Mouse (Mus musculus) adrenal gland, postnatal 4 days (tissue): ENCODE data around the gene Otud7b. TPM values are rescaled to one million over a fixed set of nuclear protein-coding genes. Genes with fewer than 3 reads are reported as not detected.
"Not testable (repeated sequence)": the region's sequence is repeated elsewhere in the genome, so short reads cannot be mapped to it uniquely, and the experiment has no call there.

Experiments used
- DNase-seq, 2 experiments: peaks; one replicate each; pipeline ENCODE4 v3.0.0; 2021 to 2022; ENCODE audit warnings: low spot score in 2 of 2, mixed read lengths in 2 of 2
- total RNA-seq, 2 experiments: library from RNA; stranded (reverse); gene quantifications; 2 replicates each; pipeline ENCODE4 v1.2.3; 2021

Gene Otud7b
- total RNA-seq, 2 experiments from 2014 or later = 35.4 to 43.6 TPM

DNA sequence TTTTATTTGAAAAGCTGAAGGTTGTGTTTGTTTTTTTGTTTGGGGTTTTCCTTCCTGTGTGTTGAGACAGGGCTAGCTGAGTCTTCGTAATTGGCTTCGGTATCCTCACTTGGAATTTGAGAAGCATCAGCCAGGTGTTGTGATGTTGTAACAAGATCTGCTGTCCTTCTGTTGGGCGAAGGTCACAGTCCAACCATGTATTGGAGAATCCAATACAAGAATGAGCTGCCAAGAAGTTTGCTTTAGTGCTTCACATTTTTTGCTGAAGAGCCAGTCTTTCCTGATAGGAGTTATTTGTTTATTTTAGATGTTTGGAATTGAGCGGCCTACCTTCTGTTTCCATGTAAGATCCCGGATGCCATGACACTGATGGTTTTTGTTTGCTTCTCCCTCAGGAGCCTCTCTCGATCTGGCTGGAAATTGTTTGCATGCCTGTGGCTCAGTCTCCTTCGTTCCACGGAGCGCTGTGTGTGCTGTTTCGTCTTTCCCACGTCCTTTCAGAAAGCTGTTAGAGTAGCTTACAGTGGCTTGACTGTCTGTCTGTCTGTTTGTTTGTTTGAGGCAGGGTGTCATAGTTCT, 29.1 kb downstream of the Otud7b start:
- no peak for DNase-seq

DNA sequence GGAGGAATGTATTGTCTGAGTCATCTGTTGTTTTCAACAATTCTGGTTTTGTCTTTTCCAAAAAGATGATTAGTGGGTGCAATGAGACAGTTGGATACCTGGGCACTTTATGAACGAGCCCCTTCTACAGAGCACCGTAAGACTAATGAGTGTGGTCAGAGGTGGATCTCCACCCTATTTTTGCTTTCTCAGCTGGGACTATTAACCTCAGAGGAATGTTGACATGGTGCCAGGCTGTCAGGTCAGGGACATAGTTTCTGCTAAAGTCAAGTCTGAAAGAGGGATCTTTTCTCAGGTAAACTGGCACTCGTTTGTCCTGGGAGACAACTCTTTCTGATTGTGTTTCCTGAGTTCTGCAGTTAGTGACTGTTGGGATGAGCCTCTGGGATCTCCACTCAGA, 30.7 kb downstream of the Otud7b start:
- no peak for DNase-seq

DNA sequence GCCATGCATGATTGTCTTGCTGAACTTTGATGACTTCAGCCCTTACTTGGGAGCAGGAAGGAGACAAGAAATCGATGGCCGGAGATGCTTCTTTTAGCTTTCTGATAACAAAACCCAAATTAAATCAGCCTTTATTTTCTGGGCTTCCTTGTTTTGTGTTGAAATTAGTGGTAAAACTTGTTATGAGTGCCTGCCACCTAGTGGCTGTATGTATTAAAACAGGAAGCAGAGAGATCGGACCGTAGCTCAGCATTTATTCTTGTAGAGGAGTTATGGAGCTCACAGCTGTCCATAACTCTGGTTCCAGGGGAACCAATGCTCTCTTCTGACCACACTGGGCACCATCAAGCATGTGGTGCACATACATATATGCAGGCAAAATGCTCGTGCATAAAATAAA, 43.6 kb downstream of the Otud7b start:
- no peak for DNase-seq

DNA sequence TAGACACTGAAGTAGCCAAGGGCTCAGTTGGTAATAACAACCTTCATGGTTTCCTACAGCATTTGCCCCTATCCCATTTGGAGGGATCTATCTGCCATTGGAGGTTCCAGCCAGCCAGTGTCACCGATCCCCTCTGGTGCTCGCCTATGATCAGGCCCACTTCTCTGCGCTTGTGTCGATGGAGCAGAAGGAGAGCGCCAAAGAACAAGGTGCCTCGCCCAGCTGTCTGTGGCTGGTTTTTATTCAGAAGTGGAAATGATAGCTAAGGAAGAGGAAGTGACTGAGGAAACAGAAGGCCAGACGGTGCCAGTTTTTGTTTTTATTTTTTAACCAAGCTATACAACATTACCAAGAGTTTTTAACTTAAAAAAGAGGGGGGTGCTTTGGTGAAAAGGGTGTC, 47.5 kb downstream of the Otud7b start:
- DNase-seq = no peak

- no peak for DNase-seq
These were observed 48.3 kb downstream of the Otud7b start for GRCm38 (mm10) chr3:96152611-96153010.

- no peak for DNase-seq
These were observed 51.2 kb downstream of the Otud7b start for GRCm38 (mm10) chr3:96155501-96155900.

GRCm38 (mm10) chr3:96159820-96160219, 55.5 kb downstream of the Otud7b start:
- DNase-seq = no peak

DNA sequence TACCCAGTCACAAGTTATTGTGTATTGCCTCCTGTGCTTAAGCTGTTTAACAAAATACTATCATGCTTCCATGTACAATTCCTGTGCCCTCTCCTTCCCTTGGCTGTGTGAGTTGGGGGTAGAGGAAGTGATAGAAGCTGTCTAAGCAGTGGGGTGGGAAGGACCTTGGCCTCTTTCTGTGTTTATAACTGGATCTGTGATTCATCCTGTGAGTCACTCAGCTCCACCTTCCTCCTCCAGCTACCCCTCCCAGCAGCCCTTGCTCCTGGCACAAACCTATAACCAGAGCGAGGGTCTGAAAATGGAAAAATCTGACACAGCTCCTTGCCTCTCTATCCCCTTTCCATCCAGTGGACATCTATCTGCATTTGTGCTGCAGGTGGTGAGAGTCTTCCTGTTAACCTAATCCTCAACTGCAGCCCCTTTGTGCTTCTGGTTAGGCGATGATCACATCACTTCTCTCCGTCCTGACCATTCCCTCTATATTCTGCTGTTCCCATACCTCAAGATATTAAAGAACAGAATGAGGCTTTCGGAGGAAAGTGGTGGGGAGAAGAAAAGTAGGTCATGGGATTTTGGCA, 56.0 kb downstream of the Otud7b start:
- DNase-seq = no peak

- DNase-seq = no peak
These were observed 56.6 kb downstream of the Otud7b start for GRCm38 (mm10) chr3:96160803-96161516.

DNA sequence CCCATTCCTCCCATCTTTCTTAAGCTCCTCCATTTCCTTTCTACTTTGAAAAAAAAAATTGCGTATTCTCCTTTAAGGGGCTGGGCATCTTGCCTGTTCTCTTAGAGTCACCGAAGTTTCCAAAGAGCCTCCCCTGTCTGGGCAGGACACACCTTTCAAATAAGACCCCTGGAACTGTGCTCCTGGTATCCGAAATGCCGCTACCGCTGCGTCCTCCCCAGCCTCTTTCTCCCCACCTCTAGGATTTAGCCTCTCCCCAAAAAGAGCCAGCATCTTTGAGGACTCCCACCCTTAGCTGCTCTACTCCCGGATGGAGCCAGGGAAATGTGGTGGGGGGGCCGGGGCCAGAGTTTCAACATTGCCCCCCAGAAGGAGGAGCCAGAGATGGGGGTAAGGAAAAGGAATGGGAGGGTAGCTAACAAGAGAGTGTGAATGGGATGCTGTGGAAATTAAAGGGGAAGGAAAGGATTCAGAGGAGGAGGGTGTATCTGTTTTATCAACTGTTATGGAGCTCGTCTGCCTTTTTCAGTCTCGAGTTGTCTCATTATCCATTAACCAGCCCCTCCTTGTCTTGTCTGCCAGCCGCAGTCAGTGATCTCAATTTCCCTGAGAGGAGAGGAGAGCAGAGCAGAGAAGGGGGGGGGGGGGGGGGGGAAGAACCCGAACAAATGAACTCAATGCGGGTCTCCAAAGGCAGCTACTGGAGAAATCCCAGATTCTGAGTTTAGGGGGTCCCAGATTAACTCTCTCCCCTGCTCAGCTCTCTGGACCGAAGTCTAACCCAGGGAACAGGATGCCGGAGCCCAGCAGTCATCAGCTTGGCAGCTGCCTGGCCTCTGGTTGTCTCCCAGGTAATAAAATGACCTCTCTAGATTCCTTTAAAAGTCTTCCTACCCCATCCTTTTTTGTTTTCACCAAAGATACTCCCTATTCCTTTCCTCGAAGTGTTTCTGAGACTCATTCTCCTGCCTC, 57.8 kb downstream of the Otud7b start, which contains the start of gene Mtmr11:
Mtmr11 (plus strand) TSS at position 136 of the 972 bp plus-strand sequence.
- no peak for DNase-seq

- no peak for DNase-seq
These were observed 58.7 kb downstream of the Otud7b start for GRCm38 (mm10) chr3:96163040-96163439.

- no peak for DNase-seq
These were observed 64.3 kb downstream of the Otud7b start for GRCm38 (mm10) chr3:96168466-96169158.

DNA sequence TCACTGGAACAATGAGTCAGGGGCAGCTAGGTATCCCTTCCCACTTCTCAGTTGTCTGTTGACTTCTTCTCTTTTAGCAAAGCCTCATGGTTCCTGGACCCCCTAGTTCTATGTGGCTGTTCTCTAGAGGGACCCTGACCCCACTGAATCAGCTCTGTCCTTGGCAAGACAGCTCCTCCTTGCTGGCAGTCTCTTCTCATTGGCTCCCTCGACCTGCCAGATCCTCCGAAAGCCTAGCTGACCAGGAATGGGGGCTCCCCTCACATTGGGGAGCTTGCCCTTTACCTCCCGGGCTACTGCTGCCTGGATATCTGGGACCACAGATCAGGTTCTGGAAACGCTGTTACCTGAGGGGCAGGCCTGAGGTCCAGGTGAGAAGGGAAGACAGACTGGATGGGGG, 65.9 kb downstream of the Otud7b start:
- DNase-seq = no peak

GRCm38 (mm10) chr3:96170976-96171545, 66.7 kb downstream of the Otud7b start:
- no peak for DNase-seq

- DNase-seq = no peak
These were observed 67.4 kb downstream of the Otud7b start for GRCm38 (mm10) chr3:96171583-96172196.

- DNase-seq = peak; percentile 66 to 76
These were observed 68.2 kb downstream of the Otud7b start, which contains the start of gene Sf3b4 for GRCm38 (mm10) chr3:96172197-96173178. Gene Sf3b4 (plus strand): TSS chr3:96172332.

DNA sequence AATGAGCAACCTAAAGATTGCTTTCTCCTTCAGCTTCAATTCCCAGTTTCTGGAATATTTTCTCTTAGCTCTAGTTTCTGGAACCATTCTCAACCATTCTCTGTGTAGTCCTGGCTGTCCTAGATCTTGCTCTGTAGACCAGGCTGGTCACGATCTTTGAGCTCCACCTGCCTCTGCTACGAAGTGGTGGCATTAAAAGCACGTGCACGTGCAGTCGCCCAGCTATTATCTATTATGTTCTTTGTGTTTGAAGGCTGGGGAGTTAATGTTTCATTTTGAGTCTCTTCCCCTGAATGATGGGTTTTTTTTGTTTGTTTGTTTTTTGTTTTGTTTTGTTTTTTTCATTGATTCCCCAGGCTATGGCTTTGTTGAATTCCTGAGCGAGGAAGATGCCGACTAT, 68.9 kb downstream of the Otud7b start:
- no peak for DNase-seq

- DNase-seq = not testable (repeated sequence)
These were observed 69.7 kb downstream of the Otud7b start for GRCm38 (mm10) chr3:96174042-96174441.

- no peak for DNase-seq
These were observed 70.9 kb downstream of the Otud7b start for GRCm38 (mm10) chr3:96175251-96175650.
